Mouse (Mus musculus) c-Kit-positive CD71-negative TER-119-negative erythroid progenitor cells, embryonic 14.5 days (primary cell): ENCODE measurements around the gene Mllt3.

Source experiments
- DNase-seq: peaks from one replicate; pipeline ENCODE4 v3.0.0-alpha.2; 2013; ENCODE audit warnings: low read depth

Mllt3 gene

GRCm38 (mm10) chr4:87880297-87880696 is 152.9 kb downstream of the Mllt3 start:
- no peak for DNase-seq

GRCm38 (mm10) chr4:87878701-87879100 is 154.5 kb downstream of the Mllt3 start:
- no peak for DNase-seq

GRCm38 (mm10) chr4:87870563-87870962 is 162.6 kb downstream of the Mllt3 start:
- no peak for DNase-seq

GRCm38 (mm10) chr4:87866564-87866963 is 166.6 kb downstream of the Mllt3 start:
- no peak for DNase-seq

GRCm38 (mm10) chr4:87865848-87866247 is 167.3 kb downstream of the Mllt3 start:
- DNase-seq = no peak

- no peak for DNase-seq
Measured at GRCm38 (mm10) chr4:87865041-87865440, 168.1 kb downstream of the Mllt3 start.

- DNase-seq = no peak
Measured at GRCm38 (mm10) chr4:87863212-87863611, 170.0 kb downstream of the Mllt3 start.

- no peak for DNase-seq
Measured at GRCm38 (mm10) chr4:87860723-87861122, 172.4 kb downstream of the Mllt3 start.

GRCm38 (mm10) chr4:87859148-87859547 is 174.0 kb downstream of the Mllt3 start:
- no peak for DNase-seq

GRCm38 (mm10) chr4:87857982-87858381 is 175.2 kb downstream of the Mllt3 start:
- DNase-seq = no peak

GRCm38 (mm10) chr4:87852461-87852860 is 180.7 kb downstream of the Mllt3 start:
- no peak for DNase-seq

GRCm38 (mm10) chr4:87850051-87850450 is 183.1 kb downstream of the Mllt3 start:
- DNase-seq = no peak

GRCm38 (mm10) chr4:87844668-87845210 is 188.4 kb downstream of the Mllt3 start:
- DNase-seq = no peak

- no peak for DNase-seq
Measured at GRCm38 (mm10) chr4:87840210-87840910, 192.8 kb downstream of the Mllt3 start.

- DNase-seq = no peak
Measured at GRCm38 (mm10) chr4:87838716-87839115, 194.4 kb downstream of the Mllt3 start.

GRCm38 (mm10) chr4:87837471-87838361 is 195.4 kb downstream of the Mllt3 start:
- no peak for DNase-seq

- no peak for DNase-seq
Measured at GRCm38 (mm10) chr4:87836257-87836656, 196.9 kb downstream of the Mllt3 start.

- no peak for DNase-seq
Measured at GRCm38 (mm10) chr4:87835191-87835590, 198.0 kb downstream of the Mllt3 start.

- DNase-seq = no peak
Measured at GRCm38 (mm10) chr4:87834310-87834709, 198.9 kb downstream of the Mllt3 start.

- DNase-seq = no peak
Measured at GRCm38 (mm10) chr4:87830794-87831306, 202.3 kb downstream of the Mllt3 start.

GRCm38 (mm10) chr4:87829426-87830063 is 203.6 kb downstream of the Mllt3 start:
- DNase-seq = no peak

- DNase-seq = no peak
Measured at GRCm38 (mm10) chr4:87826336-87826735, 206.8 kb downstream of the Mllt3 start.
